Mouse (Mus musculus): ENCODE data around the gene Rasal2.

The Rasal2 gene

DNA sequence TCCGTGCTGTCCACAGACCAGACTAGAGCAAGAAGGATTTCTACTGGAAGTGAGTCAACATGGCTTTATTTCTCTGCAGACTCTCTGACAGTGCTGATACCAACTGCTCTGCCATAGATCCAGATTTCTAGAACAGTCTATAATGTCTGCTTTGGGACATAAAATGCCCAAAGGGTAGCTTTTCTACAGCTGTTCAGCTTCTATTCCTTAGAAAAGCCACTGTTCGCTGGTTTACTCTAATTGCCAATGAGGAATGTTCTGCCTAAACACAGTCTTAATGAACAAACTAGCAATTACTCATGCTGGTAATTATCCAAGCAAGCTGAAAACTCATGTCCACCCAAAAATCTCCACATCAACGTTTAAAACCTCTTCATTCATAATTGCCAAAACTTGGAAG is 77.6 kb downstream of the Rasal2 start:
- no peak for DNase-seq (ENCODE audit: low spot score)

DNA sequence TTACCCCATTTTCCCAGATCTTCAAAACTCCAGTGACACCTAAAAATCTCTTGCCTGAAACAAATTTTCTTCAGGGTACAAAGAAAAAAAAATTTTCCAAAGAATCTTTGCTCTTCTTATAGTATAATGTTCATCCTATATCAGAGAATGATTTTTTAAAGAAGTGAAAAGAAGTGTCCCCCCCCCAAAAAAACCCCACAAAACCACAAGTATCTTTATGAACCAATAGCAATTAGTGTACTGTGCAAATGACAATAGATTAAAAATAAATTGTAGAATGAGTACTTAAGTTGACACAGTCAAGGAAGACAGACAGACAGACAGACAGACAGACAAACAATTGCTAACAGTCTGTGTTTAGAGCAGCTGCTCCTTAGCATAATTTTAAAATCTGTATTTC is 84.3 kb downstream of the Rasal2 start:
- no peak for DNase-seq (ENCODE audit: low spot score)

DNA sequence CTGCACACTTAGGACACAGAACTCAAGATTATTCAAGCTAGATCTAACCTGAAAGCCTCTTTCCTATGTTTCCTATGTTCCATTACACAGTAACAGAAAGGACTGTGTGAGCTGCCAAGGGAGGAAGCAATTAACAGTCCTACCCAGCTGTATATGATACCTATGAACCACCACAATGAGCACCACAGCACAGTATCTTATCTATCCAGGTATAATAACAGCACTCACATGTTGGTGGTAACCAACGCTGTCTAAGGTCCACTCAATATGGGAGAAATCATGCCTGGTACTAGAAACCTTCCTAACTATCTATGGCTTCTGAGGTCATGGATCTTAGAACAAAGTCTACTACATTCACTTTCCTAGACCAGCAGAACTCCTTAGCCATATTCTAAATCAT is 89.3 kb downstream of the Rasal2 start:
- no peak for DNase-seq (ENCODE audit: low spot score)

DNA sequence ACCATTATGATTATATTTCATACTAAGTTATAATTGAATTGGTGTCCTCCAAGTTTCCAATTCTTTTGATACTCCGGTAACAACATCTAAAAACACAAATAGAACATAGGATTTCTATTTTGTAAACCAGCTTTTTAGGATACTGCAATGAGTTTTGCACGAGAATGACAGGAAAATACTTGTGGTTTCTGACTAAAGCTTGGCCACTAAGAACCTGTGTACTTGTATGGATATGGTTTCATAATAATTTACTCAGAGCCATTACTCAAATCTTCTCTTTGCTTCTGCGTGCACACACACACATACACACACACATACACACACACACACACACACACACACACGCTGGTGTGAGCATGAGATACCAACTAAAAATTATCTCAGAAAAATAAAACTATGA is 93.5 kb downstream of the Rasal2 start:
- DNase-seq (ENCODE audit: low spot score): no peak

DNA sequence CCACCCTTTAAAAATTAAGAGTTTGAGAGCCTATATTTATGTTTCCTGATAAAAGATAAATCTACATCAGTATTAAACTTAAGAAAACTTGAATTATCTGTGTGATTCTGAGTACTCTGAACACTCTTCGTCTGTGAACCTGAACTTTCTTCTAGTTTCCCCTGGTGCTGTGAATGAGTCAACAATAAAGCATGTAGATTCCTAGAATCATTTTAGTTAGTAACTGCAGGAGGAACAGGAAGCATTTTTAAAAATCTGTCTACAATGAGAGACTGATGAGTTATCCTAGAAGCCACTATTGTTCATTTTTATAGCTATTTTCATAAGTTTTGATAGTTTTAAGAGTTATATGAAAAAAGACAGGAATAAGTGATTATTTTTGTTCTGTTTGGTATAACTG is 111.1 kb downstream of the Rasal2 start:
- no peak for DNase-seq (ENCODE audit: low spot score)

DNA sequence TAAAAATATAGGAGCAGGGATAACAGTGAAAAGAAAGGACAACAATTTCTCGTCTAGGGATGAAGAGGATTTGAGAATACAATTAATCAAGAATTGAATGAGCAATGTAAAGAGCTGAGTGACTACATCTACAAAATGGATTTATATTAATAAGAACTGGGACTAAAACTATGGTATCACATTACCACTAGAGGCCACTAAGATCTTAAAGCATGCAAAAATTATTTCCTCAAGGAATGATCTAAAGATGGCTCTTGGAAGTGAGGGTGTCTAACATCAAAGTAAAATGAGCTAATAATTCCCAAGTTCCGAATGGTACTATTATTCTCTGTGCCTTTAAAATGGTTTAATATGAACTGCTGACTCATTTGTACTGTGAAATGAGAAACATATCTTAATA is 112.8 kb downstream of the Rasal2 start:
- DNase-seq (ENCODE audit: low spot score): no peak

DNA sequence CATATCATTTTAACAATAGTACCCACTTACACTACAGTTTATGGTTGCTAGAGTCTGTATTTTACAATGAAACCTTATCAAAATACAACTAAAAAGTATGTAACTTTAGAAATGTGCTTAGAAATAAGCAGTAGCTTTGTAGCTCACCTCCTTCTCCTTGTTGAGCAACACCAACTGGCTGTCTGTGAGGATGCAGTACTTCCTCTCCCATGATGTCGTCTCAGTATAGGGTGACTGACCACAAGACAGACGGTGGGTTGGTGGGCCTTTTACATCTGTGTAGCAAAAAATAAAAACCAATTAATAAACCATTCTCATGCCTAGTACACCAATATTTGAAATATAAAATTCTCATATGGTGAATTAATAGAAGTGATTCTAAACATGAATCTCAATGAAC is 113.4 kb downstream of the Rasal2 start:
- no peak for DNase-seq (ENCODE audit: low spot score)

DNA sequence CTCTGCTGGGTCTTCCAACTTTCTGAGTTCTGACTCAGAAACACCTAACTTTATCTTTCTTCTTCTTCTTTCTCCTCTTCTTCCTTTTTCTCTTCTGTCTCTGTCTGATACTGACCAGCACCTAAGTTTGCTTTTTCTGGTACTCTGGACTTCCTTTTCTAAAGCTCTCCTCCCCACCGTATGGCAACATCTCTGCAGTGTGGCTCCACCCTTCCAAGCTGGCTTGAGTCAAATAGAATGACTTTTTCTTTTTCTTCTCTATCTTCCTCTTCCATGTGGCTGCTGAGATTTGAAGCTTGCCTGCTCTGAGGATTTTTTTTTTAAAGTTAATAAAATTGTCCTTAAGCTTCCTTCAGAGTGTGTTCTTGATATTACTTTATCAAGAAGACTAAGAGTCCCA is 115.3 kb downstream of the Rasal2 start:
- no peak for DNase-seq (ENCODE audit: low spot score)

DNA sequence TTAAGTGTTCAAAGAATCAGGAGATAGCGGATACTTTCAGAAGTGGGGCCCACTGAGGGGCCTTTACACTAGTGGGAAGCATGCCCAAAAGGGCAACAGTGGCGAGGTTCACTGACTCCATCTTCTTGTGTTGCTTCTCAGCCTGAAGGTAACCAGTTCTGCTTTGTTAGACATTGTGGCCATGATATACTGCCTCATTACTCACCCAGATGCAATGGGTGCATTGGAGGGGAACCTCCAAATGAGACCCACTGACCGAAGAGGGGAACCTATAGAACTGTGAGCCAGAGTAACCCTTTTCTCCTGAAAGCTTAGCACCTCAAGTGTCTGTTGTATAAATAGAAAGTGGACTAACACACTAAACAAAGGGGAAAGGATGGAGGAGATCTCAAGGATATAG is 116.5 kb downstream of the Rasal2 start:
- DNase-seq (ENCODE audit: low spot score): no peak

DNA sequence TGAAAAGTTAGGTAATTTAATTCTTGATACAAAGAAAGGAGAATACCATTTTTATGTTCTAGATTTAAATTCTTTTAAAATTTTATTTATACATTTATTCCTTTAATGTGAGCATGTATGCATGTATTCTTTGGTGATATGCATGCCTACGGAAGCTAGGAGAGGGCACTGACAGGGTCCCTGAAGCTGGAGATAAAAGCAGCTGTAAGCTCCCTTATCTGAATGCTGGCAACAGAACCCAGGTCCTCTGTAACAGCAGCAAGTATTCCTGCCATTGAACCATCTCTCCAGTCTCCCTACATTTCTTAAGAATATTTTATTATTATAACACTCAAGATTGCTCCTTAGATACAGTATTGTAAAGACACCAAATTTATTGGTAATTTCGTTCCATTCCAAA is 122.2 kb downstream of the Rasal2 start:
- DNase-seq (ENCODE audit: low spot score): no peak

DNA sequence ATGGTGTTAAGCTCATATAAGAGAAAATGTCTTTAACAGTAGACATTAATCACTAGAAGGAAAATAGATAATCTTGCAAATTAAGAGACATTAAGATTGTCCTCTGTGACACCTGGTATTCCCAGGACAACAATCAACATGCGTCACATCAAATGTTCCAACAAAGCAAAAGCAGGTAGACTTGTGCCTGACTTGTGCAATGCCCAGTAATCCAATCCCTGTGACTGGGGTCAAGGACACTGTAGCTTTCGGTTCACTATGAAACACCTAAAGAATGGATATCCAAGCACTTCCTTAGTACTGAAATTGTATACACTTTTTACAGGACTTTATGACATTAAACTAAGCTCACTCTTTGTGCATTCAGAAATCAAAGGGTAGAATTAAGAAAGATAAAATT is 123.1 kb downstream of the Rasal2 start:
- DNase-seq (ENCODE audit: low spot score): no peak

DNA sequence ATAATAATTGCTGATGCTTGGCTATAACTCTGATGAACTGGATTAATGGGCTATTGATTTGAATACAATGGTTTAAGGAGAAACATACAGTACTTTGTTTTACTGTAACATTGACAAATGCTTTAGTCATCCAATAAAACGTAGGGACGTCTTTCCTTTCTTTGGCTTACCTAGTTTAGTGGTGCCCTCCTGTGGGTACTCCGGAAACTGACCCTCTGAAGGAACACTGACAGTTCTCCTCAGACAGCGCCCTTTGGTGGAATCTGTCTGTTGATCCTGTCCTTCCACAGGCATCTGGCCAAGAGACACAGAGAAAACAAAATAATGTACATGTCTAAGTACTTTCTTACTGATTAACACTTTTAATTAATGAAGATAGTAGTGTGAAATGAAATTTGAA is 125.8 kb downstream of the Rasal2 start:
- peak; percentile 8 for DNase-seq (ENCODE audit: low spot score)

DNA sequence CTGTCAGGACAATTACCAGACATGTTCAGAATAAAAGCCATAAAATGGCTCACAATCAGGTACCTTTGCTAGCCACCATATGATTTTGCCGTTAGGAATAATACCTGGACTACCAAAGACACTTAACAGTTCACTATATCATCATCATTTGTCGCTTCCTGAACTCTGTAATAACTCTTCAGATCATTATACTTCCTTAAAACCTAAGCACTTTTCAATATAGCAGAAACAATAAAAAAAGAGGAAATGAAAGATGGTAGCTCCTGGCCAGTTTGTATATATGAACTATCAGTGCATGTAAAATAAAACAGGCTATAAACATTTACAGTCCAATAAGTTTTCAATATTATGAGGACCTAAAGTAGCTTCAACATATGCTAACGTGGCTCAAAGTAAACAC is 127.0 kb downstream of the Rasal2 start:
- DNase-seq (ENCODE audit: low spot score): no peak

DNA sequence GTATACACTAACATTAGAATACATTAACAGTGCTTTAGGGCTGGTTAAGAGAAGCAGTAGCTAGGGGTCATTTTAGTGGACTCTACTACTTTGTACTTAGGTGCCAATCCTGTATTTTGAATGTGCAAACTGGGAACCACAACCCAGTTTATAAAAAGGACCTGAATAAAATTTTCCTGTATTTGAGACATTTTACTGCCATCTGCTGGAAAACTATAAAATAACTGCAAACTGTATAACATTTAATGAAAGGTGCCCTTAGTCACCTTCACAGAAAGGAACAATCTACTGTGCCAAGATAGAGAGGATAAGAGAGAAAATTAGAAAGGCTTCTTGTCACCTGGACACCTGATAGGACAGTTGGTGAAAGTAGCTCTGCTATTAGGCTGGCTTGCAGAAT is 131.6 kb downstream of the Rasal2 start:
- DNase-seq (ENCODE audit: low spot score): no peak

DNA sequence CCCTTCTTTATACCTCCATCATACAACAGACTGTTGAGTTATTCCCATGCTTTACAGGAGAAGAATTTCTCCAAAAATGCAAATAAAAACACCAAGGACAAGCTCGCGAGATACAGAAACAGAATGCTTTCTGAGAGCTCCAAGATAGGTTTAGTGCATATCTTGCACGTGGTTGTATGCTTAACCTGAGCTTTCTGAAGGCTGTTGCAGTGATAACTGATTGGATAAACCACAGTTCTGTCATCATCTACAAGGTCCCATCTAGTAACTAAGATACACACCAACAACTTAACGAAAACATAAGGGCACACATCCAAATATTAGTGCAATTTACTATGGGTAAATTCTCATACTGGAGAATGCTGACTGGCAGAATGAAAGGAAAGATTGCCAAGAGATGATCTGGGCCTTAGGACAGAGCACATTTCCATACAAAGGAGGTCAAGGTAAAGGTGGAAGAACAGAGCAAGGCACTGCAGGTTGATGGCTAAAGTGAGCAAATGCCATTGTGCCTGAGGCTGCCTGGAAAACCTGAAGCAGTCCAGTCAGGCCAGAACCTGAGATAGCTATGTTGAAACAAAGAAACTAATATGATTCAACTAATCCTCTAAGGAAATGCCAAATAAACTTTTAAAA is 136.6 kb downstream of the Rasal2 start:
- no peak for DNase-seq (ENCODE audit: low spot score)

DNA sequence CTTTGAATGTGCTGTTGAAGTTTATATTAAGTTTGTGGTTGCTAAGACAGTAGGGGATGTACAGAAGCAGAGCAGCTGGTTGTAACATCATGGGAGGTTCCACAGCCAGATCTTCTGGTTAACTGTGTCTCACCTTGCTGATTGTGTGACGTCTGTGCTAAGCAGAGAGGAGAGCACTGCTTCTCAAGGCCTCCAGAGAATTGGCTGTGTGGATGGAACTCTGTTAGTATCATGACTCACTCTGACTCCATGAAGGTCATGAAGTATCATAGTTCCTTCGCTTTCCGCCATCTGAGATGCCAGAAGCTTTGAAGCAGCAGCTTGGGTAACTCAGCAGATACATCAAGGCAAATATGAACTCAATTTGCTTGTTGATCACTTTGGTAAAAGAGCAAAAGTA is 144.5 kb downstream of the Rasal2 start:
- DNase-seq (ENCODE audit: low spot score): no peak

DNA sequence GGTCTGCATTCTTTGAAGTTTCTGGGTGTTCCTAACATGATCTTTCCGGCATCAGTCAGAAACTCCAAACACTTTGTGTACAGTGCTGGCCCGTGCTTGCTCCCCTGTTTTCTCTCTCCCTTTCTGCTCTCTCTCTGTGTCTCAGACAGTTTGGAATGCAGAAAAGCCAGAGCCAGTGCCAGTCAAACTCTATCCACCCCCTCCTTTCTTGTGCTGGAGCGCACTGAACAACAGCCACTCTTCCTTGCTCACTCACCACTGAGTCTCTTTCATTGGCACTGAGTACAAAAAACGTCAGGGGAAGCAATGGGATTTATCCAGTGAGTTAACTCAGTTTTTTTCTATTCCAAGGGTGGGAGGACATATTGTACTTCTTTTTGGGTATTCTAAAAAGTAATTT is 155.8 kb downstream of the Rasal2 start:
- no peak for DNase-seq (ENCODE audit: low spot score)

DNA sequence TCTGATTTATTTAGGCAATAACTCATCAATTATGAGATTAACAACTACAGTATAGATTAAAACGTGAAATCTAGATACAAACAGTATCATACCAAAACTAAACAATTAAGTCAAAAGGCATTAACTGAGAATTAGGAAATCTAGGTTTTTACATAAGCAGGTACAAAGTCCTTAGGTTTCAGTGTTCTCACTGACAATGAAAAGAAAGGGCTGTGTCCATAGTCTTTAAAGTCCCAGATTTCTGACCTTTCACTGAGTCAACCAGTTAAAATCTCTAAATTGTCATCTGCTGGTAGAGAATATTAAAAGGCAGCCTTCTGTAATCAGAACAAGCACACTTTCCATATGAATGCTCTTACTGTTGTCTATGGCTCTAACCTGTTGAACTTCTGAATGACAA is 156.6 kb downstream of the Rasal2 start:
- no peak for DNase-seq (ENCODE audit: low spot score)

DNA sequence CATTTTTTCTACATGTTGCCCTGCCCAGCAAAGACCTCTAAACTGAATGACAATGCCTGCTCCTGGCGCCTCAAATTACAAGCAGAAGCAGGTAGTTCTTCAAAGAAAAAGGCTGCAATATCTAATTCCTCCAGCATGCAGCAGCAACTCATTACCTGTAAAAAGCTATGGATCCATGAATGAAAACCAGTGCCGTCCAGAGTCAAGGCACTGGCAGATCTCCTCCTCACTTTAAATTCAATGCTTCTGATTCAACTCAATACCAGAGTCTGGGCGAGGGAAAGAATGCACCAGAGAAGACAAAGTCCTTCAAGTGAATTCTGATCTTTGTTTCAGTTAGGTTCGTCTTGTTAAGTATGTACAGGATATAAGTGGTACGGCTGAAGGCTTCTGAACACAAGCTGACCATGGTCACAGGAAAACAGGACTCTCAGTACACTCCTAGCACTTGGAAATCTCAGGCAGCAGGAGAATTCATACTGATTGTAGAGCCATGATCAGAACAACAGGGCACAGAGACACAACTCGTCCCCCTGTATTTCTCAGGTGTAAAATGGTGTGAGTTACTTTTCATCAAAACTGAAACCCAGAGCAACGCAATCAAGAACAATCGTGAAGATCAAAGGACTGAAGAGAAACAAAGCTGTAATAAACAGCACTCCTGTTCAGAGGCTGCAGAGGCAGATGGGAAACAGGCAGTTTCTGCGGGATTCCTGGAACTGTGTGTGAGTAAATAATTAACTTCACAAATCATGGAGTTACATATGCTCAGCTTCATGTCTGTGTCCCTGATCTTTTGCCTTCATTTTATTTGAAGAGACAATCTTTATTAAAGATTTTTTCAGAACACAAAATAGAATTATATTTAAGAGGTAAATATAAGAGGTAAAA is 158.6 kb downstream of the Rasal2 start:
- DNase-seq (ENCODE audit: low spot score): no peak

DNA sequence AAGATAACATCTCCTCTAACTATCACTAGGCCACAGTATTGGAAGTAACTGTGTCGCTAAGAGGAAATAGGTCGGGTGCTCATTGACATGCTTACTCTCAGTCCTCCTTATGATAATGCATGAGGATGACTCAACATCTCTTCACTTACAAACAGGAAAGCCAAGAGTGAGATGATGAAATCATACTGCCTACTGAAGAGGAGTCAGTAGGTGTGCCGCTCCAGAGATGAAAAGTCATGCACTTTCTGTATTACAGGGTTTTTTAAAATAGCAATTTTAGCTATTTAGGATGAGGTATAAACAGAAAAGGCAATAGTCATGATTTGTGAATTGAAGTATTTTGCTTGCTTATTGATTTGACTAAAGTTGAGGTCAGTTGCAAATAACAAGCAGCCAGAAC is 164.3 kb downstream of the Rasal2 start:
- DNase-seq (ENCODE audit: low spot score): no peak

DNA sequence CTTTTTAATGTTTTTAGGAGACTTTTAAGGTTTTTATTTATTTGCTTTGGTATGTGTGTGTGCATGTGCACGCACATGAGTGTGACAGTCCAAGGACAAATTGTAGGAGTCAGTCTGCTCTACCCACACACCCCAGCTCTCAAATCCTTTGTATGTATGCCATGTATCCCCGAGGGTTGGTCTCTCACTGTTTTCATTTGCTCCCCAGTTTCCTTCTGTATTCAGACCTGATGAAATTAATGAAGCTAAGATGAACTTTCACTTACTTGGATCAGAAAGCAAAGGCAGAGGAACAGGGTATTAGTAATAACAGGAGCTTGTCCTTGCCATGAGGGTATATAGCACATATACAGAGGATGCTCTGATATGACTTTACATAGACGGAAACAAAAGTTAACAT is 165.1 kb downstream of the Rasal2 start:
- DNase-seq (ENCODE audit: low spot score): no peak

DNA sequence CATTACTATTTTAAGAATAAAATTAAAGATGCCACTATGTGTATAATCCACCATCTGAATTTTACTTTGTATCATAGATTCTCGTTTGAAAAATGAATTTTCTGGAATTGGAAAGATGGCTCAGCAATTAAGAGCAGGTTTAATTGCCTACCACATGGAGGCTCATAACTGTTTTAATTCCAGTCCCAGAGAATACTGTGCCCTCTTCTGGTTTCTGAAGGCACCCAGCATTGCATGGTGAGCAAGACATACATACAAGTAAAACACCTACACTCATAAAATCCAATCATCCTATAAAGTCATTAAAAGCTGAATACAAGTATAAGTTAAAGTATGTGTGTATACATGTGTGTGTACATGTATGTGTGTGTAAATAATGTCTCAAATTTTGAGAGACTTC is 165.6 kb downstream of the Rasal2 start:
- DNase-seq (ENCODE audit: low spot score): no peak

DNA sequence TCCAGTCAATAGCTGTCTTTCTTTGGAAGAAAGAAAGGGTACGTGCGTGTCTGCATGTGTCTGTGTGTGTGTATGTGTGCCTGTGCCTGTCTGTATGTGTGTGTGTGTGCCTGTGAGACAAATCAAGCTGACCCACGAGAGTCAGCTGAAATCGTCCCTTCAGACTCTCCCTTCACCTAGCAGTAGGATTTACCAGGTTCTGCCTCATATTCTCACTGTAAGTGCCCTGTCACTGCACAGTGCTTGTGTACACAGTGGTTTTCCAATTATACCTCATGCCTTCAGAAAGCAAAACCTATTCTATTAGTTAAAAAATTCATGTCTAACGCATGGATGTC is 168.0 kb downstream of the Rasal2 start:
- no peak for DNase-seq (ENCODE audit: low spot score)

Measured in ovary, postnatal 14 days (tissue).